Mouse (Mus musculus): ENCODE data around the gene Foxk1. TPM values are rescaled to one million over a fixed set of nuclear protein-coding genes. Genes with fewer than 3 reads are reported as not detected.

Foxk1 gene
- total and polyA plus RNA-seq, 3 experiments: 8.2 to 20.2 TPM; not detected in 1

DNA sequence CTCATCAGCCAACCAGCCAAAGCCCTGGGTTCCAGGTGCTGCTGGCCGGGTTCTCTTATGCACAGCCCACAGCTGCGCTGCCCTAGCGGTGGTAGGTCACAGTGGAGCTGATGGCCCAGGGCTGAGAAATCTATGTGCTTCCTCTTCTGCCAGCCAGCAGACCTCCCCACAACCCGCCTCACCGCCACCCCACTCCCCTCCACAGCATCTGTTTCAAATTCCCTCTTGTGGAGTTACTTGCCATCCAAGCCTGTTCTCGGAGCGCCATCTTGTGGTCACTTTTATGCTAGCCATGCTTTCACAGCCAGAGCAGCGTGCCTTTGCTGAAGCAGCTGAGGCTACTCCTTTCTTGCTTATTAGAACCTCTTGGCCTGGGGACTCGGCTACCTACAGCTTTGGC is 46.8 kb downstream of the Foxk1 start (continued):
- TF ChIP-seq NRF1 (IDR thresholded peaks at IDR 0.05; ENCODE audit: insufficient read depth, low read depth, low read length, poor library complexity, severe bottlenecking) (no peak), MAX (IDR thresholded peaks at IDR 0.05; ENCODE audit: low read length) (peak; percentile 73; the same call in 1 of the 2 replicates), USF2 (IDR thresholded peaks at IDR 0.05; ENCODE audit: borderline replicate concordance in 1 of 2, insufficient read depth in 1 of 2, low read depth in 1 of 2, low read length in 2 of 2) (no peak), MAZ (IDR thresholded peaks at IDR 0.05; ENCODE audit: low read depth, low read length) (no peak), HCFC1 (IDR thresholded peaks at IDR 0.05; ENCODE audit: low read depth, low read length) (no peak), TCF12 (IDR thresholded peaks at IDR 0.05; ENCODE audit: low read depth, low read length) (peak; percentile 14; the same call in 1 of the 2 replicates), EP300 (IDR thresholded peaks at IDR 0.05; ENCODE audit: low read depth in 1 of 2, low read length in 2 of 2) (no peak), MAFK (IDR thresholded peaks at IDR 0.05; ENCODE audit: borderline replicate concordance, low read depth, low read length) (no peak), GATA1 (IDR thresholded peaks at IDR 0.05; ENCODE audit: low read depth, low read length) (no peak), BHLHE40 (IDR thresholded peaks at IDR 0.05; ENCODE audit: borderline replicate concordance, low read depth, low read length) (no peak), SIN3A (IDR thresholded peaks at IDR 0.05; ENCODE audit: low read length) (peak; percentile 60), KAT2A (conservative IDR thresholded peaks at IDR 0.05; ENCODE audit: low read depth, low read length) (no peak), TAL1 (IDR thresholded peaks at IDR 0.05; ENCODE audit: low read length) (no peak), RAD21 (IDR thresholded peaks at IDR 0.05; ENCODE audit: low read depth, low read length) (peak; percentile 93), CHD1 (IDR thresholded peaks at IDR 0.05; ENCODE audit: low read depth, low read length) (no peak), ETS1 (IDR thresholded peaks at IDR 0.05; ENCODE audit: low read depth, low read length) (no peak), MYB (IDR thresholded peaks at IDR 0.05; ENCODE audit: low read depth, low read length) (no peak)

DNA sequence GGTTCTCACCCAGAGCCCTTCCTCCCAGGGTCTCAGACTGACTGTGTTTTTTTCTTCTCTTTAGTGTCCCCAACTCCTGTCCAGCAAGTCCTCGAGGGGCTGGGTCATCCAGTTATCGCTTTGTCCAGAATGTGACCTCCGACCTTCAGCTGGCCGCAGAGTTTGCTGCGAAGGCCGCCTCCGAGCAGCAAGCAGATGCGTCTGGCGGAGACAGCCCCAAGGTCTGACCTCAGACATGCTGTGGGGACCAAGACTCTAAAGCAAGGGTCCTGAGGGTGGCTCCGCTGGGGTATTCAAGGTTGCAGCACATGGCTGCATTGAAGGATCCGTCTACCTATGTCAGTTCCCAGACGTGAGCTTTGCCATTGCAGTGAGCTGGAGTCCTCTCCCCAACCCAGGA is 47.3 kb downstream of the Foxk1 start:
- H3K79me2 ChIP-seq (ENCODE audit: control insufficient read depth, insufficient read depth, low read length, poor library complexity): peaks cover 3% of the 10 kb centered on the region
- H3K9ac ChIP-seq (ENCODE audit: control insufficient read depth, low read depth, low read length, poor library complexity, severe bottlenecking): no peak overlapping the region
- H3K27me3 ChIP-seq (ENCODE audit: control insufficient read depth in 1 of 2, insufficient read depth in 2 of 2, low read length in 2 of 2): no peaks in the 10 kb centered on the region
- H3K4me1 ChIP-seq (ENCODE audit: control insufficient read depth in 1 of 2, insufficient read depth in 2 of 2, low read length in 2 of 2): peaks cover 0 to 5% of the 10 kb centered on the region in 2 experiments; a peak in 3 of 4 replicates
- no peak for DNase-seq (ENCODE audit: low read depth, low spot score)
- H3K36me3 ChIP-seq (ENCODE audit: control insufficient read depth in 1 of 2, insufficient read depth in 2 of 2, low read length in 2 of 2): peaks cover 0 to 4% of the 10 kb centered on the region in 2 experiments
- no peaks in the 10 kb centered on the region for H3K9me3 ChIP-seq (replicated peaks; ENCODE audit: insufficient read depth, low read length)
- TF ChIP-seq BHLHE40 (IDR thresholded peaks at IDR 0.05; ENCODE audit: borderline replicate concordance, low read depth, low read length): no peak
- TF ChIP-seq ELF1 (IDR thresholded peaks at IDR 0.05; ENCODE audit: low read depth, low read length): no peak
- TF ChIP-seq CHD2 (IDR thresholded peaks at IDR 0.05; ENCODE audit: low read length): no peak
- TF ChIP-seq MYC (IDR thresholded peaks at IDR 0.05; ENCODE audit: low read depth, low read length): no peak
- no peak for TF ChIP-seq MYB (IDR thresholded peaks at IDR 0.05; ENCODE audit: low read depth, low read length)
- no peak overlapping the region for H3K27ac ChIP-seq (ENCODE audit: control insufficient read depth, low read depth, low read length)
- H3K4me3 ChIP-seq (ENCODE audit: control insufficient read depth in 1 of 2, insufficient read depth in 1 of 2, low read depth in 2 of 2, low read length in 2 of 2): no peak overlapping the region

Data from MEL (cell line).